In the genomic region with DNA sequence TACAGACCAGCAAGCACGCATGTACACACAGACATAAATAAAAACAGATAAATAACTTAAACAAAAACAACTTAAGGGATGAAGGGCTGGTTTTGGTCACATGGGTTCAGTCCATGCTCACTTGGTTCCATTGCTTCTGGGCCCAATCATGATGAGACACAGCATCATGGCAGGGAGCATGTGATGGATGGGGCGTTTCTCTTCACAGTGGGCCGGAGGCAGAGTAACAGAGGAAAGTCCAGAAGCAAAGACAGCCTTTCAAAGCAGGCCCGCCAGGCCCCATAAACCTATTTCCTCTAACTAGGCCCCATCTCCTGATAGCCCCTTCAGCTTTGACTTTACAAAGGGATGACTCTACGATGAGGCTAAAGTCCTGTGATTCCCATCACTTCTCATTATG, we compare ENCODE assay signal across 18 mouse cellular contexts.
"Had no signal": no experiment of that assay in that cellular context is flagged by ENCODE, and none has a peak within 500 bp of the region (broad histone marks: within the 10 kb centered on the region; RNA-seq: fewer than 3 reads in every experiment).

No protein-coding gene starts in this region.

- H3K9ac ChIP-seq: liver, postnatal 0 days; lung, embryonic 15.5 days; midbrain, embryonic 13.5 days; midbrain, embryonic 15.5 days; neural tube, embryonic 12.5 days had no signal

- H3K4me2 ChIP-seq: lung, embryonic 15.5 days; midbrain, embryonic 11.5 days; midbrain, embryonic 13.5 days; midbrain, embryonic 15.5 days; neural tube, embryonic 12.5 days had no signal

- H3K4me1 ChIP-seq: lung, embryonic 15.5 days; midbrain, embryonic 13.5 days; midbrain, embryonic 15.5 days; neural tube, embryonic 12.5 days had no signal

- DNase-seq: liver, postnatal 0 days; lung, adult 2 months; lung, postnatal 14 days; lung, postnatal 36 days; right cerebral cortex, postnatal 14 days; right cerebral cortex, postnatal 4 days; spleen, adult 18-20 months; thymus, adult 18-20 months; thymus, postnatal 14 days; thymus, postnatal 36 days had no signal

- H3K9me3 ChIP-seq: lung, embryonic 15.5 days; megakaryocyte, embryonic 14.5 days; midbrain, embryonic 13.5 days; midbrain, embryonic 15.5 days; neural tube, embryonic 12.5 days had no signal

- H3K27me3 ChIP-seq: lung, embryonic 15.5 days; midbrain, embryonic 13.5 days; midbrain, embryonic 15.5 days; neural tube, embryonic 12.5 days had no signal

- H3K36me3 ChIP-seq: lung, embryonic 15.5 days; midbrain, embryonic 13.5 days; midbrain, embryonic 15.5 days; neural tube, embryonic 12.5 days had no signal

- H3K4me3 ChIP-seq: lung, embryonic 15.5 days; megakaryocyte, embryonic 14.5 days; midbrain, embryonic 13.5 days; midbrain, embryonic 15.5 days; neural tube, embryonic 12.5 days had no signal

- ATAC-seq: liver, postnatal 0 days; lung, postnatal 0 days; midbrain, embryonic 13.5 days; midbrain, embryonic 15.5 days had no signal

- H3K27ac ChIP-seq: lung, embryonic 15.5 days; macrophage; midbrain, embryonic 13.5 days; midbrain, embryonic 15.5 days; neural tube, embryonic 12.5 days had no signal
